Mouse (Mus musculus) limb, embryonic 11.5 days (tissue): ENCODE data around the gene Sdc1. TPM values are rescaled to one million over a fixed set of nuclear protein-coding genes. Genes with fewer than 3 reads are reported as not detected.

Experiments used
- ATAC-seq: fragments of 200-750 bp; cut with Nextera tagmentation; 2 replicates; pipeline ENCODE4 v1.8.0; 2017; ENCODE audit warnings: low read depth; ENCODE audit not compliant: insufficient number of reproducible peaks, low FRiP score, low TSS enrichment
- DNase-seq: peaks from one replicate; pipeline ENCODE4 v3.0.0-alpha.2; 2015; ENCODE audit warnings: low spot score
- H3K27ac ChIP-seq: fragments of 300-500 bp; sonication (generic); replicated peaks from 2 replicates; pipeline ENCODE4 v1.5.1; 2014; ENCODE audit warnings: low read depth, mild to moderate bottlenecking, low read length
- H3K27me3 ChIP-seq: fragments of 300-500 bp; sonication (generic); 2 replicates; pipeline ENCODE4 v1.6.1; 2014; ENCODE audit warnings: mild to moderate bottlenecking, low read length, mixed read lengths; ENCODE audit not compliant: control insufficient read depth, insufficient read depth
- H3K36me3 ChIP-seq: fragments of 300-500 bp; sonication (generic); 2 replicates; pipeline ENCODE4 v1.6.1; 2014; ENCODE audit warnings: mild to moderate bottlenecking, low read length, moderate library complexity, mixed read lengths; ENCODE audit not compliant: control insufficient read depth, insufficient read depth
- H3K4me1 ChIP-seq: fragments of 300-500 bp; sonication (generic); 2 replicates; pipeline ENCODE4 v1.6.1; 2014; ENCODE audit warnings: low read length, mixed read lengths; ENCODE audit not compliant: control insufficient read depth, insufficient read depth
- H3K4me2 ChIP-seq: fragments of 300-500 bp; sonication (generic); 2 replicates; pipeline ENCODE4 v1.6.1; 2014; ENCODE audit warnings: low read depth, mild to moderate bottlenecking, moderate library complexity; ENCODE audit not compliant: severe bottlenecking
- H3K4me3 ChIP-seq: fragments of 300-500 bp; sonication (generic); 2 replicates; pipeline ENCODE4 v1.5.1; 2014; ENCODE audit warnings: low read depth, low read length
- H3K9ac ChIP-seq: fragments of 300-500 bp; sonication (generic); 2 replicates; pipeline ENCODE4 v1.6.1; 2014; ENCODE audit warnings: mild to moderate bottlenecking, low read length
- H3K9me3 ChIP-seq: fragments of 300-500 bp; sonication (generic); 2 replicates; pipeline ENCODE4 v1.6.1; 2016; ENCODE audit warnings: low read length; ENCODE audit not compliant: control insufficient read depth
- WGBS: fragments of 180-500 bp; shearing (Covaris S2); extraction: QIAGEN DNeasy Blood & Tissue Kit; methylation state at CpG from one replicate; pipeline ENCODE4 v1.1.7; 2014; 5-methylcytosine and 5-hydroxymethylcytosine counted together
- polyA plus RNA-seq: library from polyadenylated mRNA; unstranded; fragments of >200 nt; fragmentation: Nextera tagmentation; extraction: Ambion mirVana; gene quantifications from 2 replicates; pipeline ENCODE4 v1.2.1, GENCODE M21; 2014

Gene Sdc1
- polyA plus RNA-seq, 1 experiment from 2014 or later = 219 TPM

GRCm38 (mm10) chr12:8818233-8818672 is 47.1 kb downstream of the Sdc1 start:
- ATAC-seq = no peak
- no peak overlapping the region for H3K4me3 ChIP-seq

GRCm38 (mm10) chr12:8824995-8825703 is 54.0 kb downstream of the Sdc1 start:
- no peak overlapping the region for H3K4me2 ChIP-seq
- no peak overlapping the region for H3K4me3 ChIP-seq
- H3K9me3 ChIP-seq = no peaks in the 10 kb centered on the region
- no peak overlapping the region for H3K27ac ChIP-seq
- no peak for ATAC-seq
- no peak for DNase-seq
- H3K4me1 ChIP-seq = peaks cover 4% of the 10 kb centered on the region; the same call in 1 of the 2 replicates
- no peak overlapping the region for H3K9ac ChIP-seq
- H3K36me3 ChIP-seq = no peaks in the 10 kb centered on the region
- WGBS = 73% methylated on average over 7 of the region's 7 CpGs
- no peaks in the 10 kb centered on the region for H3K27me3 ChIP-seq

More at GRCm38 (mm10) chr12:8818233-8818672, 47.1 kb downstream of the Sdc1 start:
- H3K4me1 ChIP-seq = peaks cover 6% of the 10 kb centered on the region
- no peaks in the 10 kb centered on the region for H3K9me3 ChIP-seq
- H3K27me3 ChIP-seq = no peaks in the 10 kb centered on the region
- H3K4me2 ChIP-seq = no peak overlapping the region
- WGBS = 40% methylated on average over 3 of the region's 3 CpGs
- no peak overlapping the region for H3K27ac ChIP-seq
- no peak for DNase-seq
- no peak overlapping the region for H3K9ac ChIP-seq
- H3K36me3 ChIP-seq = no peaks in the 10 kb centered on the region

GRCm38 (mm10) chr12:8827014-8827715 is 56.0 kb downstream of the Sdc1 start:
- whole genome bisulfite sequencing = 86% methylated on average over 9 of the region's 9 CpGs
- H3K4me3 ChIP-seq = no peak overlapping the region
- no peaks in the 10 kb centered on the region for H3K9me3 ChIP-seq
- ATAC-seq (no peak), DNase-seq (no peak)
- H3K9ac ChIP-seq = no peak overlapping the region
- no peak overlapping the region for H3K4me2 ChIP-seq
- peaks cover 4% of the 10 kb centered on the region; the same call in 1 of the 2 replicates for H3K4me1 ChIP-seq
- no peaks in the 10 kb centered on the region for H3K36me3 ChIP-seq
- no peaks in the 10 kb centered on the region for H3K27me3 ChIP-seq
- H3K27ac ChIP-seq = no peak overlapping the region

DNA sequence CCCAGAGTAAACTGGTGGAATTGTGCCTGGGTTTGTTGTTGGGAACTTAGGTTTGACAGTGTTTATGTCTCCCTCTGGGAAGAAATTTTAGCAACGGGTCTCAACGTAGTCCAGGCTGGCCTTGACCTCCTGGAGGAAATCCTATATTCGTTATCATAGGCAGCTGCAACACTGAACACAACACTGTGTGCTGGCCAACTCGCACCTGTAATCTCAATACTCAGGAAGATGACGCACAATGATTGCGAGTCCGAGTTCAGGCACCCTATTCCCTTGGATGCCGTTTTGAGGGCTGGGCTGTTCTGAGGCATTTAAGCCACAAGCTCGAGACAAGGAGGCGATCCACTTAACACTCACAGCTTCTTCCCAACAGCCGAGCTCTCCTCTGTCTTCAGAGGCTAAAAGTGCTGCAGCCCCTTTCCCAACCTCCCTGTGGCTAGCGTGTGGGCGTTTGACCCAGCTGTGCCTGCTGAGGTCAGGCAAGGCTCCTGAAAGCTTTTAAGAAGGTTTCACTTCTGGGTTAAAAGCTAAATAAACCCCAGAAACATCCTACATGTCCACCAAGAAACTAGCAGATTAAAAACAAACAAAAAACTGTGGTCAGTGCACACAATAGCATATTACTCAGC is 58.0 kb downstream of the Sdc1 start:
- Histone ChIP-seq H3K36me3 (no peaks in the 10 kb centered on the region), H3K27me3 (no peaks in the 10 kb centered on the region), H3K27ac (no peak overlapping the region), H3K4me2 (no peak overlapping the region), H3K4me1 (peaks cover 4% of the 10 kb centered on the region; the same call in 1 of the 2 replicates), H3K9me3 (no peaks in the 10 kb centered on the region), H3K9ac (no peak overlapping the region), H3K4me3 (no peak overlapping the region)
- DNase-seq (no peak), ATAC-seq (no peak)
- 69% methylated on average over 13 of the region's 13 CpGs for WGBS

GRCm38 (mm10) chr12:8829661-8830040 is 58.5 kb downstream of the Sdc1 start:
- no peaks in the 10 kb centered on the region for H3K36me3 ChIP-seq
- H3K27ac ChIP-seq = no peak overlapping the region
- H3K9ac ChIP-seq = no peak overlapping the region
- H3K4me3 ChIP-seq = no peak overlapping the region
- peaks cover 4% of the 10 kb centered on the region; the same call in 1 of the 2 replicates for H3K4me1 ChIP-seq
- no peaks in the 10 kb centered on the region for H3K27me3 ChIP-seq
- no peak for ATAC-seq
- no peak overlapping the region for H3K4me2 ChIP-seq
- WGBS = 92% methylated on average over 5 of the region's 5 CpGs
- DNase-seq = no peak
- H3K9me3 ChIP-seq = no peaks in the 10 kb centered on the region

- 64% methylated on average over 6 of the region's 6 CpGs for WGBS
- ATAC-seq = no peak
- H3K4me3 ChIP-seq = no peak overlapping the region
- no peaks in the 10 kb centered on the region for H3K4me1 ChIP-seq
- no peak overlapping the region for H3K27ac ChIP-seq
- DNase-seq = no peak
- H3K4me2 ChIP-seq = no peak overlapping the region
- H3K9me3 ChIP-seq = no peaks in the 10 kb centered on the region
- no peaks in the 10 kb centered on the region for H3K36me3 ChIP-seq
- no peaks in the 10 kb centered on the region for H3K27me3 ChIP-seq
- H3K9ac ChIP-seq = no peak overlapping the region
These were observed 60.0 kb downstream of the Sdc1 start for GRCm38 (mm10) chr12:8830967-8831635.

DNA sequence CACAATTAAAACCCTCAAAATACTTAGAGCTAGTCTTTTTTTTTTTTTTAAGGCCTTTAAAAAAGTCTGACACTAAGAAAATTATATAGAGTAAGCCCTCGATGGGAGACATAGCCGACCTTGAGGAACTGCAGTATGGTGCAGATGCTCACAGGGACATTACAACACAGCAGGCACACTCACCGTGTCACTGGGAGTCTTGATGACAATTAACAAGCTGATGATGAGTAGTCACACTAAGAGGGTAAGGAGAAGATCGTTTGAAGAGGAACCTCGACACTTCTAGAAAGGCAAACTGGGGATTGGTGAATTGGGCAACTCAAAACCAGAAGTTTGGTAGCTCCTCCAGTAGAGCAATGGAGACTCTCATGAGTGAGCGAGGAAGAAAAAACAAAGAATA is 60.6 kb downstream of the Sdc1 start:
- no peaks in the 10 kb centered on the region for H3K9me3 ChIP-seq
- no peaks in the 10 kb centered on the region for H3K36me3 ChIP-seq
- ATAC-seq (no peak), DNase-seq (no peak)
- no peak overlapping the region for H3K9ac ChIP-seq
- no peak overlapping the region for H3K4me3 ChIP-seq
- 79% methylated on average over 6 of the region's 6 CpGs for WGBS
- H3K27me3 ChIP-seq = no peaks in the 10 kb centered on the region
- no peak overlapping the region for H3K4me2 ChIP-seq
- H3K4me1 ChIP-seq = no peaks in the 10 kb centered on the region
- no peak overlapping the region for H3K27ac ChIP-seq

DNA sequence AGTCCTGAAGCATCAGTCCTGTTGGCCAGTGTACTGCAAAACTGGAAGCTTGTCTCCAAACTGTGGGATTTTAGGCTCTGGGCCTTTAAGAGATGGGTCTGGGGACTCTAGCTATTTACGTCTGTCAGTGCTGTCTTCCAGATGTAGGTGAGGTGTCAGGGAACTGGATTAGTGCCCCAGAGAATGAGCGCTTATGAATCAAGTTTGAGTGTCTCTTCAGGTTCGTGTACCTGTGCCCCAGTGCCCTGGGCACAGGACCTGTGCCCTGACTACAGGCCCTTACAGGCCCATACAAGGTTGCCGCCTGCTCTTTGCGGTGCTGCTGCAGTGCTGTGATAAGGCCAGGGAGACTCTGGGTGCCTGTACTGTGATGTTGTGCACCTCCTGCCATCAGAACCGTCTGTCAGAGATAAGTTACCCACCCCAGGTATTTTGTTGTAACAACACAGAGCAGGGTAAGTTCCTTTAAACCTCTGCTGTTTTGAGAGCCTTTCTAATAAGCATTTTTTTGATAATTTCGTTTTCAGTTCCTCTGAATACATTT is 69.7 kb downstream of the Sdc1 start:
- Histone ChIP-seq H3K4me2 (no peak overlapping the region), H3K4me1 (peaks cover 10% of the 10 kb centered on the region), H3K9ac (no peak overlapping the region), H3K36me3 (no peaks in the 10 kb centered on the region), H3K27ac (no peak overlapping the region), H3K27me3 (no peaks in the 10 kb centered on the region), H3K9me3 (no peaks in the 10 kb centered on the region), H3K4me3 (no peak overlapping the region)
- WGBS = 65% methylated on average over 7 of the region's 7 CpGs
- ATAC-seq (no peak), DNase-seq (no peak)
